Mouse (Mus musculus) hindbrain, embryonic 16.5 days (tissue): ENCODE measurements around the gene Wdhd1. TPM values are rescaled to one million over a fixed set of nuclear protein-coding genes. Genes with fewer than 3 reads are reported as not detected.

ENCODE experiments used
- ATAC-seq: fragments of 200-750 bp; cut with Nextera tagmentation; 2 replicates; pipeline ENCODE4 v1.8.0; 2017; ENCODE audit warnings: moderate TSS enrichment, moderate library complexity
- H3K27ac ChIP-seq: fragments of 300-500 bp; sonication (generic); 2 replicates; pipeline ENCODE4 v1.5.1; 2014; ENCODE audit warnings: low read depth, mild to moderate bottlenecking, control low read depth, low read length, moderate library complexity
- H3K27me3 ChIP-seq: fragments of 300-500 bp; sonication (generic); replicated peaks from 2 replicates; pipeline ENCODE4 v1.6.1; 2014; ENCODE audit warnings: low read length; ENCODE audit not compliant: control insufficient read depth, insufficient read depth
- H3K36me3 ChIP-seq: fragments of 300-500 bp; sonication (generic); 2 replicates; pipeline ENCODE4 v1.6.1; 2014; ENCODE audit warnings: mild to moderate bottlenecking, low read length, moderate library complexity, mixed read lengths; ENCODE audit not compliant: control insufficient read depth, insufficient read depth
- H3K4me1 ChIP-seq: fragments of 300-500 bp; sonication (generic); 2 replicates; pipeline ENCODE4 v1.6.1; 2014; ENCODE audit warnings: low read depth, low read length; ENCODE audit not compliant: control insufficient read depth, insufficient read depth
- H3K4me2 ChIP-seq: fragments of 300-500 bp; sonication (generic); 2 replicates; pipeline ENCODE4 v1.6.1; 2014; ENCODE audit warnings: mild to moderate bottlenecking, low read length, control low read depth, moderate library complexity
- H3K4me3 ChIP-seq: fragments of 300-500 bp; sonication (generic); 2 replicates; pipeline ENCODE4 v1.5.1; 2014; ENCODE audit warnings: mild to moderate bottlenecking, low read length, control low read depth, moderate library complexity
- H3K9ac ChIP-seq: fragments of 300-500 bp; sonication (generic); 2 replicates; pipeline ENCODE4 v1.6.1; 2014; ENCODE audit warnings: low read depth, mild to moderate bottlenecking, control low read depth, low read length, moderate library complexity
- H3K9me3 ChIP-seq: fragments of 300-500 bp; sonication (generic); 2 replicates; pipeline ENCODE4 v1.6.1; 2014; ENCODE audit warnings: mild to moderate bottlenecking, low read length, moderate library complexity; ENCODE audit not compliant: control insufficient read depth
- WGBS: fragments of 180-500 bp; shearing (Covaris S2); extraction: QIAGEN DNeasy Blood & Tissue Kit; methylation state at CpG from one replicate; pipeline ENCODE4 v1.1.7; 2014; 5-methylcytosine and 5-hydroxymethylcytosine counted together
- polyA plus RNA-seq: library from polyadenylated mRNA; unstranded; fragments of >200 nt; fragmentation: Nextera tagmentation; extraction: Ambion mirVana; gene quantifications from 2 replicates; pipeline ENCODE4 v1.2.1, GENCODE M21; 2015

The Wdhd1 gene
- polyA plus RNA-seq, 1 experiment from 2014 or later, result 12.8 TPM

DNA sequence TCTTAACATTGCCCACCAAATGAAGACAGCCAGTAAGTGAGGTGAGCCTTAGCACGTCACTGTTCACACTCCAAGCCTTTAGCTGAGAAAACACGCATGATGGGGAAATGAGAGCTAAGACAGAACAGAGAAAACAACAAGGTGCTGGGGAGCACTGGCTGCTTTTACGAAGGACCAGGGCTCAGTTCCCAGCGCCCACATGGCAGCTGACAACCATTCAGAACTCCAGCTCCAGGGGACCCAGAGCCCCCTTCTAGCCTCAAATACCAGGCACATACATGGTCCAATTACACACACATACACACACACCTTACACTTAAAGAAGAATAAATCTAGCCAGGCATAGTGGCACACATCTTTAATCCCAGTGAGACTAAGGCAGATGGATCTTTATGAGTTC, 7.6 kb downstream of the Wdhd1 start:
- no peak for ATAC-seq

DNA sequence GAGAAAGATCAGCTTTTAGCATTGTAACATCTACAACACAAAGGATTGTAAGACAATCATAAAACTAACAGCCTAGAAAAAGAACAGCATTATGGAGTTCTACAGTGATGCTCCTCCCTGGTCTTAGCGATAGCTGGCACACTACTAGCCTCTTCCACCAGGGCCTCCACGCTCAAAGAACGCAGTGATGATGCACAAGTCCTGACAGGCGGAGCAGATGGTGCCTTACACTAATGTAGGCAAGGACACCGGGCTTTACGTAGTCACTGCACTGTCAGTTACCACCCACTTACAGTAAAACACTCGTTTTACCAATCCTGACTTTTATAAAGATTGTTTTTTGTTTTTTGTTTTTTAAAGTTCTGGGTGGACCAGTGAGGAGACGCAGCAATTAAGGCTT, 10.8 kb downstream of the Wdhd1 start:
- no peaks in the 10 kb centered on the region for H3K4me1 ChIP-seq
- no peaks in the 10 kb centered on the region for H3K27me3 ChIP-seq
- H3K4me3 ChIP-seq, result no peak overlapping the region
- no peak overlapping the region for H3K9ac ChIP-seq
- no peak overlapping the region for H3K4me2 ChIP-seq
- peaks cover 25% of the 10 kb centered on the region for H3K36me3 ChIP-seq
- no peaks in the 10 kb centered on the region for H3K9me3 ChIP-seq
- 90% methylated on average over 8 of the region's 8 CpGs for WGBS
- no peak overlapping the region for H3K27ac ChIP-seq
- no peak for ATAC-seq

More for the DNA sequence above, 7.6 kb downstream of the Wdhd1 start:
- Histone ChIP-seq H3K4me3 (no peak overlapping the region), H3K27me3 (no peaks in the 10 kb centered on the region), H3K4me1 (no peaks in the 10 kb centered on the region), H3K27ac (no peak overlapping the region), H3K36me3 (peaks cover 29% of the 10 kb centered on the region), H3K9ac (no peak overlapping the region), H3K4me2 (no peak overlapping the region), H3K9me3 (no peaks in the 10 kb centered on the region)
- WGBS, result 97% methylated on average over 4 of the region's 4 CpGs

DNA sequence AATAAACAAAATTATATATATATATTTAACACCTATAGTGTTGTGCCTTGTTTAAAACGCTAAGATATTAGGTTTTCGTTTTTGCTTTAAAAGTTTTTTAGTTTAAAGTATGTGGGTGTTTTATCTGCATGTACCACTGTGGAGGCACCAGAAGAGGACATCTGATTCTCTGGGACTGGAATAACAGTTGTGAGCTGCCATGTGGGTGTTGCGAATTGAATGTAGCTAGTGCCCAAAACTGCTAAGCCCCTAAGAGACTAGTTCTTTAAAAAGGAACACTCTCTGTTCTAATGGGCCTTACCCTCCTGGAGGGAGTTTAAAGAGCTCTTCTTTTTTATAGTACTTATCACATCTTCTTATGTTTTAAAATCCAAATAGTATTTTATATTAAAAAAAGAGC, 11.8 kb downstream of the Wdhd1 start:
- Histone ChIP-seq H3K27ac (no peak overlapping the region), H3K4me2 (no peak overlapping the region), H3K4me3 (no peak overlapping the region), H3K36me3 (peaks cover 31% of the 10 kb centered on the region), H3K9ac (no peak overlapping the region), H3K9me3 (no peaks in the 10 kb centered on the region), H3K27me3 (no peaks in the 10 kb centered on the region), H3K4me1 (no peaks in the 10 kb centered on the region)
- ATAC-seq, result no peak
- WGBS, result 96% methylated on average over 3 of the region's 3 CpGs

DNA sequence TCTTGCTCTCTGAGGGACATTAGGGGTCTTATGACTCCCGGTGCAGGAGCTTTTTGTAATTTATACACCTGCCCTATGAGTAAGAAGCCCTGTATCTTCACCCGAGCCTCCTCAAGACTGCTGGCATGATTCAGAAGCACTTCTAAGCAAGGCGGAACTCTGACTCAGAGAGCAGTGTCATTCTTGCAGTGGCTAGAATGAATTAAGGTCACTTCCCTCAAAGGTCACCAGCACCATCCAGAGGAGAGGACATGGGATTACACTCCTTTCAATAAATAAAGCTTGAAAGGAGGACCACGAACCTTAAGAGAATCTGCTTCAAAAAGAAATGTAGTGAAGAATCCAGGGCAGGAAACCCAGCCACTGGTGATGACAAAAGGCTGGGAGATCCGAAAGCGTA, 26.8 kb downstream of the Wdhd1 start:
- Histone ChIP-seq H3K27ac (no peak overlapping the region), H3K4me2 (no peak overlapping the region), H3K36me3 (peaks cover 9% of the 10 kb centered on the region), H3K9me3 (no peaks in the 10 kb centered on the region), H3K4me3 (no peak overlapping the region), H3K27me3 (no peaks in the 10 kb centered on the region), H3K9ac (no peak overlapping the region), H3K4me1 (no peaks in the 10 kb centered on the region)
- ATAC-seq, result no peak
- 91% methylated on average over 6 of the region's 6 CpGs for WGBS

DNA sequence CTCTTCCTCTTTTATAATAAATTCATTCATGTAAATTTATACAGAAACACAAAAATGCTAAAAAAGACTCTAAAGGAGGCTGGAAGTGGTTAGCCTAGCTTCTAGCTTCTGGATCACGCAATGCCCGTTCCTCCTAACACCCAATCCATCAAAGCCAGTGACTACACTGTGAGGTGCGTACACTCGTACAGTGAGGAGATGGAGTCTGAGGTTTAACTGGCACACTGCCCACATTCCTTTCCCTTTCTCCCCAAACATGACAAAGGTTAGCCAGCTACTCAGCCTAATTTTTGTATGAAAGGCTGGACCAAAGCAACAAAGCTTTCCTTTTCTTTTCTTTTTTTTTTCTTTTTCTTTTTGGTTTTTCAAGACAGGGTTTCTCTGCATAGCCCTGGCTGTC, 33.9 kb downstream of the Wdhd1 start:
- no peak for ATAC-seq
- Histone ChIP-seq H3K9ac (no peak overlapping the region), H3K27ac (no peak overlapping the region), H3K27me3 (no peaks in the 10 kb centered on the region), H3K4me2 (no peak overlapping the region), H3K4me1 (no peaks in the 10 kb centered on the region), H3K36me3 (peaks cover 27% of the 10 kb centered on the region), H3K9me3 (no peaks in the 10 kb centered on the region), H3K4me3 (no peak overlapping the region)
- 56% methylated on average over 4 of the region's 4 CpGs for WGBS

DNA sequence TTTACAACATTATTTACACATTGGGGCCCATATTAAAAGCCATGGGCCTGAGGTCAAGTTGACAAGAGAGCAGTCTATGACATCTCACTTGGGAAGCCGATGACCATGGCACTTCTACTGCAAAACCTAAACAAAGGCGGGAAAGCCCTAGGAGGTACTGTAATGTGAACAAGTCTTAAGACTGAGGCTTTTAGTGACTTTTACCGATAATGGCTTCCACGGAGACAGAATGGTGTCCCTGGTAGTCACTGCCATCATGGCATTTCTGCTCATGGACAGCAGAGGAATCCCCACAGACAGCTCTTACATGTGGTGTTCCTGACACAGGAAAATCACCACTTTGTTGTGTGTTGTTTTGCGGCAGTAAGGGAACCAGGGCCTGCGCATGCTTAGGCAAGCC, 35.6 kb downstream of the Wdhd1 start:
- no peak for ATAC-seq
- Histone ChIP-seq H3K4me1 (no peaks in the 10 kb centered on the region), H3K27ac (no peak overlapping the region), H3K4me2 (no peak overlapping the region), H3K4me3 (no peak overlapping the region), H3K27me3 (no peaks in the 10 kb centered on the region), H3K9ac (no peak overlapping the region), H3K36me3 (peaks cover 20% of the 10 kb centered on the region), H3K9me3 (no peaks in the 10 kb centered on the region; the same call in 1 of the 2 replicates)
- 91% methylated on average over 6 of the region's 6 CpGs for WGBS

DNA sequence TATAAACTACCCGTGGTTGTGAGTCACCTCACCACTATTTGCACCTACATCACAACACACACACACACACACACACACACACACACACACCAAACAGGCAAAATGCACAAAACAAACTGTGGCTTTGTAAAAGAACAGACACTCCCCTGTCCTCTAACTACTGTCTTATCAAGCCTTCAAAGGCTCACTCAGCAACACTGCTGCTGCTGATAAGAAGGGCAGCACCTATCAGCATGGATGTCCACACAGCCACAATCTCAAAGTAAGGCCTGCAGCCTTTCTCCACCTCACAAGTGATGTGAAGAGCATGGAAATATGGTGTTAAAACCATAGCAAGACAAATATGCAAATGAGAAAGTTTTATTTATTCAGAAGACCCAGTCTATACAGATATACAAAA, 36.1 kb downstream of the Wdhd1 start:
- Histone ChIP-seq H3K4me2 (no peak overlapping the region), H3K4me1 (no peaks in the 10 kb centered on the region), H3K9me3 (peaks cover 3% of the 10 kb centered on the region), H3K9ac (no peak overlapping the region), H3K4me3 (no peak overlapping the region), H3K27ac (no peak overlapping the region), H3K36me3 (peaks cover 18% of the 10 kb centered on the region), H3K27me3 (no peaks in the 10 kb centered on the region)
- no peak for ATAC-seq
- WGBS, result 93% methylated on average over 1 of the region's 1 CpGs

DNA sequence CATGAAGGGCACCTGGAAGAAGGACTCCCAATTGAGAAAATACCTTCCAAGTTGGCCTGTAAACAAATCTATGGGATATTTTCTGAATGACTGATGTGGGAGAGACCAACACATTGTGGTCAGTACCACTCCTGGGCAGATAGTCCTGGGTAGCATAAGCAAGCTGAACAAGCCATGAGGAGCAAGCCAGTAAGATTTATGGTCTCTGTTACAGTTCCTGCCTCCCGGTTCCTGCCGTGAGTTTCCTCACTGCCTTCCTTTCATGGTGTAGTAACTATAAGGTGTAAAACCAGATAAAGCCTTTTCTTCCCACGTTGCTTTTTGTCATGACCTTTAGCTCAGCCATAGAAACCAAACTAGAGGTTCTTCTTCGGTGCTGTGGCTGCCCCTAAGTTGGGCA, 39.4 kb downstream of the Wdhd1 start:
- H3K9me3 ChIP-seq, result peaks cover 6% of the 10 kb centered on the region
- no peaks in the 10 kb centered on the region for H3K4me1 ChIP-seq
- H3K4me2 ChIP-seq, result no peak overlapping the region
- no peak overlapping the region for H3K4me3 ChIP-seq
- no peak overlapping the region for H3K9ac ChIP-seq
- 82% methylated on average over 4 of the region's 4 CpGs for WGBS
- H3K27me3 ChIP-seq, result no peaks in the 10 kb centered on the region
- ATAC-seq, result no peak
- H3K36me3 ChIP-seq, result peaks cover 10% of the 10 kb centered on the region
- no peak overlapping the region for H3K27ac ChIP-seq

DNA sequence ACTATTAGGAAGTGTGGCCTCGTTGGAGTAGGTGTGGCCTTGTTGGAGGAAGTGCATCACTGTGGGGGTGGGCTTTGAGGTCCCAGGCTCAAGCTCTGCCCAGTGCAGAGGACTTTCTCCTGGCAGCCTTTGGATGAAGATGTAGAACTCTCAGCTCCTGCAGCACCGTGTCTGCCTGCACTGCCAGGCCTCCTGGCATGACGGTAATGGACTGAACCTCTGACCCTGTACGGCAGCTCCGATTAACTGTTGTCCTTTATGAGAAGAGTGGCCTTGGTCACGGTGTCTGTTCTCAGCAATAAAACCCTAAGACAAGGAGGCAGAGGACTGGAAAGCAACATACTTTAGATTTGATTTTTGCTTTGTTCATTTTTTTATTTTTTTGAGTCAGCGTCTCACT, 40.2 kb downstream of the Wdhd1 start:
- Histone ChIP-seq H3K4me2 (no peak overlapping the region), H3K4me1 (no peaks in the 10 kb centered on the region), H3K4me3 (no peak overlapping the region), H3K9ac (no peak overlapping the region), H3K36me3 (peaks cover 8% of the 10 kb centered on the region), H3K27ac (no peak overlapping the region), H3K9me3 (peaks cover 6% of the 10 kb centered on the region), H3K27me3 (no peaks in the 10 kb centered on the region)
- ATAC-seq, result no peak
- 91% methylated on average over 7 of the region's 7 CpGs for WGBS
